Mouse (Mus musculus): ENCODE measurements around the gene 2310033P09Rik.

GRCm38 (mm10) chr11:59210020-59210419, 1.9 kb downstream of the 2310033P09Rik start:
- no peak for TF ChIP-seq CTCF (IDR thresholded peaks at IDR 0.05; ENCODE audit: low read depth)
- no peak for TF ChIP-seq EP300 (optimal IDR thresholded peaks at IDR 0.05)
